Mouse (Mus musculus): ENCODE measurements around the gene Oxsr1.

GRCm38 (mm10) chr9:119214601-119215000, 107.6 kb downstream of the Oxsr1 start:
- no peak for TF ChIP-seq POLR2A (IDR thresholded peaks at IDR 0.05; ENCODE audit: borderline replicate concordance, extremely low read depth, insufficient read depth, insufficient read length, poor library complexity, severe bottlenecking)
- TF ChIP-seq CTCF (IDR thresholded peaks at IDR 0.05; ENCODE audit: borderline replicate concordance, extremely low read depth, insufficient read depth, insufficient read length) = no peak

All from brain, embryonic 14.5 days (tissue).